Mouse (Mus musculus) heart, embryonic 15.5 days (tissue): Measurements from ENCODE around the gene Lnx1. TPM values are rescaled to one million over a fixed set of nuclear protein-coding genes. Genes with fewer than 3 reads are reported as not detected.

Source experiments
- ATAC-seq: fragments of 200-750 bp; cut with Nextera tagmentation; replicated peaks from 2 replicates; pipeline ENCODE4 v1.8.0; 2017; ENCODE audit warnings: low read depth, moderate TSS enrichment; ENCODE audit not compliant: insufficient number of reproducible peaks, insufficient read depth, low FRiP score
- H3K27ac ChIP-seq: fragments of 300-500 bp; sonication (generic); 2 replicates; pipeline ENCODE4 v1.5.1; 2015; ENCODE audit warnings: mild to moderate bottlenecking, inconsistent platforms
- H3K27me3 ChIP-seq: fragments of 300-500 bp; sonication (generic); 2 replicates; pipeline ENCODE4 v1.6.1; 2015; ENCODE audit warnings: inconsistent platforms
- H3K36me3 ChIP-seq: fragments of 300-500 bp; sonication (generic); 2 replicates; pipeline ENCODE4 v1.6.1; 2015; ENCODE audit warnings: mild to moderate bottlenecking, inconsistent platforms
- H3K4me1 ChIP-seq: fragments of 300-500 bp; sonication (generic); replicated peaks from 2 replicates; pipeline ENCODE4 v1.6.1; 2015; ENCODE audit warnings: inconsistent platforms
- H3K4me2 ChIP-seq: fragments of 300-500 bp; sonication (generic); 2 replicates; pipeline ENCODE4 v1.6.1; 2015; ENCODE audit warnings: inconsistent platforms, mild to moderate bottlenecking, moderate library complexity
- H3K4me3 ChIP-seq: fragments of 300-500 bp; sonication (generic); 2 replicates; pipeline ENCODE4 v1.5.1; 2015; ENCODE audit warnings: mild to moderate bottlenecking, inconsistent platforms
- H3K9ac ChIP-seq: fragments of 300-500 bp; sonication (generic); 2 replicates; pipeline ENCODE4 v1.6.1; 2015; ENCODE audit warnings: mild to moderate bottlenecking, inconsistent platforms
- H3K9me3 ChIP-seq: fragments of 300-500 bp; sonication (generic); replicated peaks from 2 replicates; pipeline ENCODE4 v1.6.1; 2016; ENCODE audit warnings: inconsistent platforms
- WGBS: fragments of 180-500 bp; shearing (Covaris S2); methylation state at CpG from one replicate; pipeline ENCODE4 v1.1.7; 2015; ENCODE audit warnings: mixed read lengths; 5-methylcytosine and 5-hydroxymethylcytosine counted together
- polyA plus RNA-seq: library from polyadenylated mRNA; unstranded; fragments of >200 nt; fragmentation: Nextera tagmentation; extraction: Ambion mirVana; gene quantifications from 2 replicates; pipeline ENCODE4 v1.2.1, GENCODE M21; 2015

Lnx1 gene
- polyA plus RNA-seq, 1 experiment from 2014 or later = 1.2 TPM

DNA sequence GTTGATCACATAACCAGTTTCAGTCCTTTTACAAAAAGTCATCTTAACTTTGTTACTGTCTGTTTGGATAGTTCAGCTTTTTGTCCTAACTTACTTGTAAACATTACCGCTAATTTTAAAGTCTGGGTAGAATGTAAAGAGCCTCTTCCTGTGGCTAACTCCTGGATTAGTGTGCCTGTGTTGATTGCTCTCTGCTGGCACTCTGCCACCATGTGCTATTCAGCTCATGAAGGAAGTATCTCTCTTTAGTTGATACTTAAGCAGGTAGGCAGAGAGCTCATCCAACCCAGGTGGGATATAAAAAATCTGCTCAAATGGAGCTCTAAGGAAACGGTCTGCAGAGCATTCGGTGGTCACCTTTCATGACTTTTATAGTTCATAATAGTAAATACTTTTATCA, 101.5 kb downstream of the Lnx1 start:
- peaks cover 21% of the 10 kb centered on the region for H3K36me3 ChIP-seq
- H3K4me3 ChIP-seq = no peak overlapping the region
- H3K4me2 ChIP-seq = no peak overlapping the region
- peaks cover 6% of the 10 kb centered on the region for H3K4me1 ChIP-seq
- no peak overlapping the region for H3K9ac ChIP-seq
- H3K9me3 ChIP-seq = no peaks in the 10 kb centered on the region
- no peak overlapping the region for H3K27ac ChIP-seq
- 79% methylated on average over 3 of the region's 3 CpGs for WGBS
- no peaks in the 10 kb centered on the region for H3K27me3 ChIP-seq
- no peak for ATAC-seq

DNA sequence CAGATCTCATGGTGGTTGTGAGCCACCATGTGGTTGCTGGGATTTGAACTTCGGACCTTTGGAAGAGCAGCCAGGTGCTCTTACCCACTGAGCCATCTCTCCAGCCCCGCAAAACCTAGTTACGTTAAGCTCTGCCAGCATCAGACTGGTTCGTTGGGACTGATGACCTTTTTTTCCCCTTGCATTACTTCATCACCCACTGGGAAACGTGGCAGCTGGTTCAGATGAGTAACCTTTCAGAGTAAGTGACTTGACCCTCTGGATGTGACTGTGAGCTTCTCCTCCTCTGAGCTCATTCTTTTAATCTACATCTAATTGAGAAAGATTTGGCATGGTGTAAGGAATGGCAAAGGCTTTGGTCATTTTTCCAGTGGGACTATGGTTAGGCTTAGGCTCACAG, 102.7 kb downstream of the Lnx1 start:
- H3K36me3 ChIP-seq = peaks cover 29% of the 10 kb centered on the region
- no peaks in the 10 kb centered on the region for H3K27me3 ChIP-seq
- H3K9ac ChIP-seq = no peak overlapping the region
- H3K27ac ChIP-seq = no peak overlapping the region
- H3K4me3 ChIP-seq = no peak overlapping the region
- H3K4me2 ChIP-seq = no peak overlapping the region
- no peaks in the 10 kb centered on the region for H3K9me3 ChIP-seq
- 70% methylated on average over 5 of the region's 5 CpGs for WGBS
- no peak for ATAC-seq
- H3K4me1 ChIP-seq = peaks cover 6% of the 10 kb centered on the region

DNA sequence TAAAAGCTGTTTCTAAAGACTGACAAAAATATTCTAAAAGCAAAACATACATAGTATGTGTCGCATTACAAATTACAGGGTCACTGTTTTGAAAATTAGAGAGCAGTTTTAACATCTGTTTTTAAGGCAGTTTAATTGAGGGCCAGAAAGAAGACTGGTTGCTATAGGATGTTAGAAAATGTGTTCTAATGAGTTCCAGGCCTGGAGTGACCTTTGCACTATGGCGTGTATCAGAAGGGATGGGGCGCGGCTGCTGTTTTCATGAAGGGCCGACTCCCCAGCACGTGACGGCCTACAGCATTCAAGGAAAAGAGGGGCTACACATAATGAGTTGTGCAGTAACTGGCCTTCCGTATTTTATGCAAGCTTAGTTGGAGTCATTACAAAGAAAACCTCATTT, 109.6 kb downstream of the Lnx1 start:
- 88% methylated on average over 8 of the region's 8 CpGs for WGBS
- H3K27me3 ChIP-seq = no peaks in the 10 kb centered on the region

DNA sequence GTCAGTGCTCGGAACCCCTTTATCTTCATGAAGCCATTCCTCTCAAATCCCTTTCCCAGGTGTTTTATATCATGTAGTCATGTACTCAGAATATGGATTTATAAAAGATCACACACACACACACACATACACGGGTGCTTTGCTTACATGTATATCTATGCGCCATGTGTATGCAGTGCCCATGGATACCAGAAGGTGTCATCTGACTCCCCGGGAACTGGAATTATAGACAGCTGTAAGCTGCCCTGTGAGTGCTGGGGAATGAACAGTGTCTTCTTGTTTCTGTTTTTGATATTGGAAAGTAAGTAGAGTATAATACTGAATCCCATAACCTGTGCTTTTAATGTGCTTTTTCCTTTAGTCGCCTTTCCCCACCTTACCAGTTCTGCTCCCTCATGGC, 111.3 kb downstream of the Lnx1 start:
- H3K4me3 ChIP-seq = no peak overlapping the region
- no peaks in the 10 kb centered on the region for H3K27me3 ChIP-seq
- 89% methylated on average over 5 of the region's 5 CpGs for WGBS
- no peak overlapping the region for H3K9ac ChIP-seq
- no peaks in the 10 kb centered on the region for H3K9me3 ChIP-seq
- no peak overlapping the region for H3K4me2 ChIP-seq
- H3K36me3 ChIP-seq = peaks cover 68% of the 10 kb centered on the region
- no peak for ATAC-seq
- H3K4me1 ChIP-seq = no peaks in the 10 kb centered on the region
- no peak overlapping the region for H3K27ac ChIP-seq

More for the DNA sequence above, 109.6 kb downstream of the Lnx1 start:
- H3K4me1 ChIP-seq = no peaks in the 10 kb centered on the region
- H3K4me2 ChIP-seq = no peak overlapping the region
- no peak overlapping the region for H3K27ac ChIP-seq
- no peak overlapping the region for H3K4me3 ChIP-seq
- H3K36me3 ChIP-seq = peaks cover 79% of the 10 kb centered on the region
- H3K9ac ChIP-seq = no peak overlapping the region
- no peak for ATAC-seq
- H3K9me3 ChIP-seq = no peaks in the 10 kb centered on the region

DNA sequence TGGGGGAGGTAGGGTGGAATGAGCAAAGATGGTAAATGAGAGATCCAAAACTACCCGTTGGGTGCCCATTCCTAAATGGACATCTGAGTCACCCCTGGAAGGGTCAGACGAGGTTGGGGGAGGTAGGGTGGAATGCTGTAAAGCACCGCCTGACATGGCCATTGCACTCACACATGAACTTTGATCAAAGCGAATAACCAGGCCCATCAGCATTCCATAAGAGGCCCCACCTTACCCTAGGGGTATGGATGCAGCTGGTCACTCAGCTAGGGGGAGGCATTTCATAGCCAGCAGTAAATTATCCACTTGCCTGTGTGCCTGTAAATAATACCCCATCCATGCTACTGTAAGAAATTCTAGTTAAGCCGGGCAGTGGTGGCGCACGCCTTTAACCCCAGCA, 113.6 kb downstream of the Lnx1 start:
- peaks cover 56% of the 10 kb centered on the region for H3K36me3 ChIP-seq

DNA sequence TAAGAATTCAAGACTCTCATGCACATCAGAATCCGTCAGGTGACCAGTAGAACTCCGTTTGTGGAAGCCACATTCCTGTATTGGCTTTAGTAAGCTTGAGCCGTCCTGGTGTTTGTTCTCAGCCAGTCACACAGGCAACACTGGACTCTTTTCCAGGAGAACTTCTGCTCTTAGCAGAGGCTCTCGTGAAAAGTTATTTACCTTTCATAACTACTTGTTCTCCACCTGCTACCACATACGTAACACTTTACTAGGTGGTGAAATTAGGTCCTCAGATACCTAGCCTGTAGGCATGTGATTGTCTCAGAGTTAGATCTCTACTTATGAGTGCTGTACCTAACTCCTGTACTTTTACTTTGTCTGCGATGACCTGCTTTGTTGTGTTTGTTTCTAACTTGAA, 130.9 kb downstream of the Lnx1 start:
- no peak overlapping the region for H3K27ac ChIP-seq
- no peak overlapping the region for H3K4me2 ChIP-seq
- ATAC-seq = no peak
- 81% methylated on average over 6 of the region's 6 CpGs for WGBS
- H3K9me3 ChIP-seq = no peaks in the 10 kb centered on the region
- H3K4me1 ChIP-seq = no peaks in the 10 kb centered on the region
- peaks cover 28% of the 10 kb centered on the region for H3K36me3 ChIP-seq
- H3K4me3 ChIP-seq = no peak overlapping the region
- no peak overlapping the region for H3K9ac ChIP-seq
- H3K27me3 ChIP-seq = no peaks in the 10 kb centered on the region

More for the DNA sequence above, 113.6 kb downstream of the Lnx1 start:
- H3K4me1 ChIP-seq = no peaks in the 10 kb centered on the region
- H3K9ac ChIP-seq = no peak overlapping the region
- H3K4me3 ChIP-seq = no peak overlapping the region
- H3K4me2 ChIP-seq = no peak overlapping the region
- no peaks in the 10 kb centered on the region for H3K9me3 ChIP-seq
- no peaks in the 10 kb centered on the region for H3K27me3 ChIP-seq
- no peak for ATAC-seq
- WGBS = 94% methylated on average over 7 of the region's 7 CpGs
- no peak overlapping the region for H3K27ac ChIP-seq

DNA sequence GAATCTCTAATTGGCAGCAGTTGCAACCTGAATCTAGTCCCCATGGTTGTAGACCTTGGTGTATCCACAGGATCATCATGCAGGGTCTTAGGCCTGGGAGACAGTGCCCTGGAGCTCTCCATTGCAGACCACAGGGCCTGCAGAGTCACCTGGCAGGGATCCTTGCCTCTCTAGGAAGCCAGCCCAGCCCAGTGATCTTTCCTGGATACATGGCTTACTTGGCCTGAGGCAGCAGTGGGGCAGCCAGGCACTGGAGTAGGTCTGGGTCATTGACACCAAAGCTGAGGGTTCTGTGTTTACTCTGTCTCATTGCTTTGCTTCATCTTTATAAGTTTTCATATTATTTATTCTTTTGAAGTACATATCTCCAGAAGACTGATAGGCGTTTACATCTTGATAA, 141.6 kb downstream of the Lnx1 start:
- Histone ChIP-seq H3K27ac (no peak overlapping the region), H3K4me1 (peaks cover 5% of the 10 kb centered on the region; the same call in 1 of the 2 replicates), H3K9me3 (no peaks in the 10 kb centered on the region), H3K9ac (no peak overlapping the region), H3K36me3 (peaks cover 42% of the 10 kb centered on the region), H3K4me3 (no peak overlapping the region), H3K4me2 (no peak overlapping the region), H3K27me3 (no peaks in the 10 kb centered on the region)
- WGBS = 94% methylated on average over 1 of the region's 1 CpGs
- ATAC-seq = no peak

DNA sequence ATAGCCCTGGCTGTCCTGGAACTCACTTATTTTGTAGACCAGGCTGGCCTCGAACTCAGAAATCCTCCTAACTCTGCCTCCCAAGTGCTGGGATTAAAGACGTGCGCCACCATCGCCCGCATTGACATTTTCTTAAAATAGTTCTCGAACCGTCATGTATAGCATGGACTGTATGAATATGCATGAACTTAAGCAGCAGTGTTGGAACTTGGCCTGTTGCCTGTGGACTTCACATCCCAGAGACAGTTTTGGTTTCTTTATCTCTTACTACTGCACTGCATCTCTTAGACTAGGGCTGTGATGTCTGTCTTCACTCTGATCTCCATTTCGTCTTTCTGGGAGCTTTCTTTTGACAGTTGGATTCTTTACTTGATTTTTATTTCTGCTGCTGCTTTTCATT, 153.1 kb downstream of the Lnx1 start:
- Histone ChIP-seq H3K9ac (no peak overlapping the region), H3K4me1 (no peaks in the 10 kb centered on the region), H3K27ac (no peak overlapping the region), H3K4me3 (no peak overlapping the region), H3K9me3 (no peaks in the 10 kb centered on the region), H3K36me3 (peaks cover 46% of the 10 kb centered on the region), H3K27me3 (no peaks in the 10 kb centered on the region), H3K4me2 (no peak overlapping the region)
- no peak for ATAC-seq
- 82% methylated on average over 8 of the region's 8 CpGs for WGBS

DNA sequence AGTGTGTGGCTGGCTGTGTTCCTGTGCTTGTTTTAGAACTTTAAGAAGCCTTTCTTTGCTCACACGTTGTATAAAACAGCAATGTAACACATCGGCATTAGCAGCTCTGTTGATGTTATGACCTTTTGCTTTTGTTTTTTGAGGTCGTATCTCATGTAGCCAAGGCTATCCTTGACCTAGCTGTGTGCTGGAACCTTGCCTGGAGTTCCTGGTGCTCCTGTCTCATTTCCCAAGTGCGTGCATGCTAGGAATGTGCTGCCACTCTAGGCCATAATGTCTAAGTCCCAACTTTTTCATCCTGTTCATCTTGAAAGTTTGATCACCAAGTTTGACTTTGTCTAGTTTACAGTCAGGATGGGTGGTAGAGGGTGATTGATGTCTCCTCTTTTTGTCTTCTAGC, 157.1 kb downstream of the Lnx1 start:
- 88% methylated on average over 4 of the region's 4 CpGs for WGBS
- Histone ChIP-seq H3K9me3 (no peaks in the 10 kb centered on the region), H3K9ac (no peak overlapping the region), H3K27ac (no peak overlapping the region), H3K27me3 (no peaks in the 10 kb centered on the region), H3K4me1 (no peaks in the 10 kb centered on the region), H3K4me3 (no peak overlapping the region), H3K4me2 (no peak overlapping the region), H3K36me3 (peaks cover 53% of the 10 kb centered on the region)
- ATAC-seq = no peak

Other genes with a start within 250 kb of the Lnx1 start
- 12.8 and 13.8 TPM in 2 replicates for gene Scfd2, start 171.2 kb downstream of the Lnx1 start, polyA plus RNA-seq
- 55.3 and 57.7 TPM in 2 replicates for gene Fip1l1, start 167.5 kb downstream of the Lnx1 start, polyA plus RNA-seq